Mouse (Mus musculus): ENCODE data around the gene Stk10. TPM values are rescaled to one million over a fixed set of nuclear protein-coding genes. Genes with fewer than 3 reads are reported as not detected.

Gene Stk10
- polyA plus RNA-seq, 1 experiment from 2014 or later = 2.0 TPM

GRCm38 (mm10) chr11:32600371-32600770, 67.3 kb downstream of the Stk10 start:
- WGBS = 95% methylated on average over 6 of the region's 6 CpGs

DNA sequence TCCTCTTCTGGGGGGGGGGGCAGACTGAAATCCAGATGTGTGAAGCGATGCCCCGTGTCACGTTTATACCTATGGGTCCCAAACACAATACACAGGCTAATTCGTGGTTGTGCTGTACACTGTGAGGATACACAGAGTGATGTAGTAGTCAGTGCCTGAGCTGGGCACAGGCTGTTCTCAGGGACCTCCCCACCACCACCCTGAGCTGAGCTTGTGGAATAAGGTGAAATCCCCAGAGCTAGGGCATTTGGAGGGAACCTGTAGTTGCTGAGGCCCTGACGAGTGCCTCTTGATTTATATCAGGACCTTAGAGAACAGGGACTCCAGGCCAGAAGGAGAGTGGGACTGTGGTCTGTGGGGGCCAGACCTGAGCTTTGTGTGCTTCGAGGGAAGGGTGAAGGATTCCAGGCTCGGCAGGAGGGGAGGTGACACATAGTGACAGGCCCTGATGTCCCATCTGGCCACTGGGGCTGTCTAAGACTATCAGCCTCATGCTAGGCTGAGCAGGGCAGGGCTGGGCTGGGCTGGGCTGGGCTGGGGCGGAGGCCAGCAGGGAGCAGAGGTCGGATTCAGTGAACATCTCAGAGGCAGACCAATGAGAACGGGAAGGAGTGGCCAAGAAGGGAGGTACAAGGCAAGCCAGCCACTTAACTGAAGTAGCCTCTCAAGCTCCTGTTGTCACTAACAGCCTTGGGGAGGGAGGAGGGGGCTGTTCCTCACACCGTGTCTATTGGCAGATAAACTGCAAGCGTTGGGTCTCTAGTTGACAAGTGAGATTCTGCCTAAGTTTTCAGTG, 68.6 kb downstream of the Stk10 start:
- Histone ChIP-seq H3K36me3 (ENCODE audit: control insufficient read depth, insufficient read depth, low read length) (no peaks in the 10 kb centered on the region), H3K27me3 (ENCODE audit: control insufficient read depth, insufficient read depth, low read length) (no peaks in the 10 kb centered on the region), H3K9me3 (ENCODE audit: control insufficient read depth, low read length) (no peaks in the 10 kb centered on the region), H3K9ac (ENCODE audit: low read length) (no peak overlapping the region), H3K4me2 (ENCODE audit: low read depth, severe bottlenecking) (no peak overlapping the region), H3K27ac (replicated peaks; ENCODE audit: low read depth, low read length) (no peak overlapping the region), H3K4me3 (ENCODE audit: low read depth, low read length) (no peak overlapping the region), H3K4me1 (ENCODE audit: control insufficient read depth, insufficient read depth, low read length) (peaks cover 4% of the 10 kb centered on the region; the same call in 1 of the 2 replicates)
- no peak for DNase-seq (ENCODE audit: low spot score)
- no peak for ATAC-seq (ENCODE audit: insufficient number of reproducible peaks, low FRiP score, low TSS enrichment, low read depth)
- WGBS = 31% methylated on average over 12 of the region's 12 CpGs

More at GRCm38 (mm10) chr11:32600371-32600770, 67.3 kb downstream of the Stk10 start:
- no peak overlapping the region for H3K4me3 ChIP-seq (ENCODE audit: low read depth, low read length)
- H3K36me3 ChIP-seq (ENCODE audit: control insufficient read depth, insufficient read depth, low read length) = no peaks in the 10 kb centered on the region
- H3K4me2 ChIP-seq (ENCODE audit: low read depth, severe bottlenecking) = no peak overlapping the region
- H3K27me3 ChIP-seq (ENCODE audit: control insufficient read depth, insufficient read depth, low read length) = no peaks in the 10 kb centered on the region
- peaks cover 4% of the 10 kb centered on the region; the same call in 1 of the 2 replicates for H3K4me1 ChIP-seq (ENCODE audit: control insufficient read depth, insufficient read depth, low read length)
- H3K9me3 ChIP-seq (ENCODE audit: control insufficient read depth, low read length) = no peaks in the 10 kb centered on the region
- DNase-seq (ENCODE audit: low spot score) = no peak
- no peak overlapping the region for H3K27ac ChIP-seq (replicated peaks; ENCODE audit: low read depth, low read length)
- ATAC-seq (ENCODE audit: insufficient number of reproducible peaks, low FRiP score, low TSS enrichment, low read depth) = no peak
- no peak overlapping the region for H3K9ac ChIP-seq (ENCODE audit: low read length)

DNA sequence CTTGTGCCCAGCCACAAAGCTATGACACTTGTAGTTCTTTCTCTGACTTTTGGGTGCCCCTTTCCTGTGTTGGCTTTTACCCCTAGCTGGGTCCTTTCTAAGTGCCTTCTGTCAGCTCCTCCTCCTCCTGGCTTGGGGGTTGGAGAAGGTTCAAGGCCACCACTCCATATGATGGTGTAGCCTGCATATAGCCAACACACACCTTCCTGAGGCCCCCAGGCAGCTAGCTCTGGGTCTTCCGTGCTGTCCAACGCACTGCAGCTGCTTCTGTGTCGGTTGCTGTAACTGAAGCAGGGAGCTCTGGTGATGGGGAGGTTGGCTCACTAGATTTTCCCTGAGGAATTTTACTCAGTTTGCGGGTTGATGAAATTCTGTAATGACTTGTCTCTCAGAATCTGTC, 71.6 kb downstream of the Stk10 start:
- Histone ChIP-seq H3K36me3 (ENCODE audit: control insufficient read depth, insufficient read depth, low read length) (no peaks in the 10 kb centered on the region), H3K4me2 (ENCODE audit: low read depth, severe bottlenecking) (no peak overlapping the region)
- no peak for ATAC-seq (ENCODE audit: insufficient number of reproducible peaks, low FRiP score, low TSS enrichment, low read depth)

DNA sequence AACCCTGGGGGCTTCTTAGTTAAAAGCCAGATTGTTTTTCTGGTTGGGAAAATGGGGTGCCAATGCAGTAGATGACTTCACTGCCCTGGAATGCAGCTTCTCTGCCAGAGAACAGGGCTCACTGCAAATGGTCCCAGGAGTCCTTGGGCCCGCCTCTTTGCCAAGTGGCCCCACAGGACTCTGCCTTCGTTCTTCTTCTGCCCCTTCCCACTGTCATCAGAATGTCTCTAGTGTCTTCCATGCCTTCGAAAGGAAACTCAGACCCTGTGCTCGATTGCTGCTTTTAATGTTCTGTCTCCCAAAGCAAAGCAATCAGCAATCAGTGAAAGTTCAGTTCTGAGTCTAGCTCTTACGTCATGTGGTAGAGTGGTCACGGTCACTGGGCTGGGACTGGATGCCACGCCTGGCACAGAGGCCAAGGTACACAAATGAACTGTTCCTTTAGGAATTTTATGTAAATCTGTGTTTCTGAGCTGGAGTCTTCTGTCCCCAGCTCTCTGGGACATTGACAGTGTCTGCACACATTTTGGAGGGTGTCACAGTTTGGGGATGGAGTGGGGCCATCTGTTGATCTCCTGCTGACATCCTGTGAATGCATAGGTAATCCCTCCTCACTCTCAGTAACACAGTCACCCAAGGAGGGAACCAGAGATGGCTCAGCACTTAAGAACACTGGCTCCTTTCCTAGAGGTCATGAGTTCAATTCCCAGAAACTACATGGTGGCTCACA, 72.2 kb downstream of the Stk10 start:
- WGBS = 53% methylated on average over 7 of the region's 7 CpGs
- no peak for ATAC-seq (ENCODE audit: insufficient number of reproducible peaks, low FRiP score, low TSS enrichment, low read depth)
- Histone ChIP-seq H3K36me3 (ENCODE audit: control insufficient read depth, insufficient read depth, low read length) (no peaks in the 10 kb centered on the region), H3K9me3 (ENCODE audit: control insufficient read depth, low read length) (no peaks in the 10 kb centered on the region), H3K4me2 (ENCODE audit: low read depth, severe bottlenecking) (no peak overlapping the region), H3K9ac (ENCODE audit: low read length) (no peak overlapping the region), H3K27ac (replicated peaks; ENCODE audit: low read depth, low read length) (no peak overlapping the region), H3K4me3 (ENCODE audit: low read depth, low read length) (no peak overlapping the region), H3K27me3 (ENCODE audit: control insufficient read depth, insufficient read depth, low read length) (no peaks in the 10 kb centered on the region), H3K4me1 (ENCODE audit: control insufficient read depth, insufficient read depth, low read length) (peaks cover 4% of the 10 kb centered on the region; the same call in 1 of the 2 replicates)
- no peak for DNase-seq (ENCODE audit: low spot score)

More for the DNA sequence above, 71.6 kb downstream of the Stk10 start:
- no peak overlapping the region for H3K9ac ChIP-seq (ENCODE audit: low read length)
- no peak overlapping the region for H3K27ac ChIP-seq (replicated peaks; ENCODE audit: low read depth, low read length)
- H3K9me3 ChIP-seq (ENCODE audit: control insufficient read depth, low read length) = no peaks in the 10 kb centered on the region
- no peaks in the 10 kb centered on the region for H3K27me3 ChIP-seq (ENCODE audit: control insufficient read depth, insufficient read depth, low read length)
- H3K4me1 ChIP-seq (ENCODE audit: control insufficient read depth, insufficient read depth, low read length) = peaks cover 4% of the 10 kb centered on the region; the same call in 1 of the 2 replicates
- WGBS = 69% methylated on average over 4 of the region's 4 CpGs
- DNase-seq (ENCODE audit: low spot score) = no peak
- no peak overlapping the region for H3K4me3 ChIP-seq (ENCODE audit: low read depth, low read length)

DNA sequence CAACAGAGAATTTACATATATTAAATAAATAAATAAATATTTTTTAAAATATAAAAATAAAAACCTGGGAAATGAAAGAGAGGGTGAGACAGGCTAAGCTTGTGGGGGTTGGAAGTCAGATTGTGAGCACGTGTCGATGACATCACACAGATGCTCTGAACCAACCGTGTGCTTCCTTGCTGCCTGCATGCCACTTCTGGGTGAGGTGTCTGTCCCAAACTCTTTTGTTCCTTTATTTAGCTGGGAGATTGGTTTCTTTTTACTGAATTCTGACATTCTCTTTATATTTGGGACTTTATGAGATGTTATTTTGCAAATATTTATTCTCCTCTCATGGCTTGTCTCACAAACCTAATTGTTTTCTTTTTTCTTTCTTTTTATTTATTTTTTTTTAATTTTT, 72.8 kb downstream of the Stk10 start:
- WGBS = 75% methylated on average over 3 of the region's 3 CpGs
- Histone ChIP-seq H3K27ac (replicated peaks; ENCODE audit: low read depth, low read length) (no peak overlapping the region), H3K4me3 (ENCODE audit: low read depth, low read length) (no peak overlapping the region), H3K4me1 (ENCODE audit: control insufficient read depth, insufficient read depth, low read length) (peaks cover 4% of the 10 kb centered on the region; the same call in 1 of the 2 replicates), H3K9ac (ENCODE audit: low read length) (no peak overlapping the region), H3K36me3 (ENCODE audit: control insufficient read depth, insufficient read depth, low read length) (no peaks in the 10 kb centered on the region), H3K27me3 (ENCODE audit: control insufficient read depth, insufficient read depth, low read length) (no peaks in the 10 kb centered on the region), H3K9me3 (ENCODE audit: control insufficient read depth, low read length) (no peaks in the 10 kb centered on the region), H3K4me2 (ENCODE audit: low read depth, severe bottlenecking) (no peak overlapping the region)
- ATAC-seq (ENCODE audit: insufficient number of reproducible peaks, low FRiP score, low TSS enrichment, low read depth) (no peak), DNase-seq (ENCODE audit: low spot score) (no peak)

- no peaks in the 10 kb centered on the region for H3K27me3 ChIP-seq (ENCODE audit: control insufficient read depth, insufficient read depth, low read length)
- H3K36me3 ChIP-seq (ENCODE audit: control insufficient read depth, insufficient read depth, low read length) = no peaks in the 10 kb centered on the region
- no peaks in the 10 kb centered on the region for H3K9me3 ChIP-seq (ENCODE audit: control insufficient read depth, low read length)
- no peak overlapping the region for H3K4me3 ChIP-seq (ENCODE audit: low read depth, low read length)
- H3K9ac ChIP-seq (ENCODE audit: low read length) = no peak overlapping the region
- H3K4me1 ChIP-seq (ENCODE audit: control insufficient read depth, insufficient read depth, low read length) = peaks cover 10% of the 10 kb centered on the region; the same call in 1 of the 2 replicates
- DNase-seq (ENCODE audit: low spot score) (no peak), ATAC-seq (ENCODE audit: insufficient number of reproducible peaks, low FRiP score, low TSS enrichment, low read depth) (no peak)
- H3K4me2 ChIP-seq (ENCODE audit: low read depth, severe bottlenecking) = no peak overlapping the region
- H3K27ac ChIP-seq (replicated peaks; ENCODE audit: low read depth, low read length) = no peak overlapping the region
Observed at GRCm38 (mm10) chr11:32607319-32607718, 74.2 kb downstream of the Stk10 start.

- Histone ChIP-seq H3K27me3 (ENCODE audit: control insufficient read depth, insufficient read depth, low read length) (no peaks in the 10 kb centered on the region), H3K27ac (replicated peaks; ENCODE audit: low read depth, low read length) (no peak overlapping the region), H3K9me3 (ENCODE audit: control insufficient read depth, low read length) (no peaks in the 10 kb centered on the region), H3K4me2 (ENCODE audit: low read depth, severe bottlenecking) (no peak overlapping the region), H3K36me3 (ENCODE audit: control insufficient read depth, insufficient read depth, low read length) (no peaks in the 10 kb centered on the region), H3K4me1 (ENCODE audit: control insufficient read depth, insufficient read depth, low read length) (peaks cover 9% of the 10 kb centered on the region; the same call in 1 of the 2 replicates), H3K4me3 (ENCODE audit: low read depth, low read length) (no peak overlapping the region), H3K9ac (ENCODE audit: low read length) (no peak overlapping the region)
- DNase-seq (ENCODE audit: low spot score) (no peak), ATAC-seq (ENCODE audit: insufficient number of reproducible peaks, low FRiP score, low TSS enrichment, low read depth) (no peak)
- WGBS = 89% methylated on average over 6 of the region's 6 CpGs
Observed at GRCm38 (mm10) chr11:32610616-32611015, 77.5 kb downstream of the Stk10 start.

- Histone ChIP-seq H3K36me3 (ENCODE audit: control insufficient read depth, insufficient read depth, low read length) (no peaks in the 10 kb centered on the region; the same call in 1 of the 2 replicates), H3K4me2 (ENCODE audit: low read depth, severe bottlenecking) (no peak overlapping the region), H3K4me3 (ENCODE audit: low read depth, low read length) (no peak overlapping the region), H3K4me1 (ENCODE audit: control insufficient read depth, insufficient read depth, low read length) (peaks cover 14% of the 10 kb centered on the region; the same call in 1 of the 2 replicates), H3K9me3 (ENCODE audit: control insufficient read depth, low read length) (no peaks in the 10 kb centered on the region), H3K9ac (ENCODE audit: low read length) (no peak overlapping the region), H3K27ac (replicated peaks; ENCODE audit: low read depth, low read length) (no peak overlapping the region), H3K27me3 (ENCODE audit: control insufficient read depth, insufficient read depth, low read length) (no peaks in the 10 kb centered on the region)
- ATAC-seq (ENCODE audit: insufficient number of reproducible peaks, low FRiP score, low TSS enrichment, low read depth) (no peak), DNase-seq (ENCODE audit: low spot score) (no peak)
- 72% methylated on average over 6 of the region's 6 CpGs for WGBS
Observed at GRCm38 (mm10) chr11:32612304-32612703, 79.2 kb downstream of the Stk10 start.
